Mouse (Mus musculus) CH12.LX (cell line): ENCODE results near the gene Spred2. TPM values are rescaled to one million over a fixed set of nuclear protein-coding genes. Genes with fewer than 3 reads are reported as not detected.

Experiments used
- DNase-seq: peaks from one replicate; pipeline ENCODE4 v3.0.0-alpha.2; 2013; ENCODE audit errors: extremely low read depth
- H3K27ac ChIP-seq: 2 replicates; pipeline ENCODE4 v1.5.1; 2012; ENCODE audit warnings: low read depth, mild to moderate bottlenecking, control low read depth, moderate library complexity; ENCODE audit not compliant: insufficient read depth
- H3K27me3 ChIP-seq: replicated peaks from 2 replicates; pipeline ENCODE3; 2012; ENCODE audit warnings: inconsistent platforms
- H3K36me3 ChIP-seq, 2 experiments: replicated peaks in 1 of 2; 2 replicates each; pipeline versions ENCODE3 to v1.6.1; 2012; ENCODE audit warnings: inconsistent platforms in 1 of 2, low read length in 1 of 2, mild to moderate bottlenecking in 1 of 2, mixed read lengths in 1 of 2, moderate library complexity in 1 of 2; ENCODE audit not compliant: control insufficient read depth in 1 of 2, insufficient read depth in 1 of 2
- H3K4me1 ChIP-seq, 2 experiments: 2 replicates each; pipeline ENCODE4 v1.6.1; 2012; ENCODE audit warnings: inconsistent platforms in 1 of 2, moderate library complexity in 1 of 2; ENCODE audit not compliant: insufficient read depth in 2 of 2, control insufficient read depth in 1 of 2
- H3K4me2 ChIP-seq: 2 replicates; pipeline ENCODE4 v1.6.1; 2012; ENCODE audit warnings: low read depth, mild to moderate bottlenecking, control low read depth; ENCODE audit not compliant: poor library complexity, insufficient read depth, severe bottlenecking
- H3K4me3 ChIP-seq, 3 experiments: fragments of 150-350 bp in 1 of 3; sonication (generic) in 1 of 3; replicated peaks in 1 of 3; 2 replicates each; pipeline versions ENCODE3 to v1.5.1; 2011 to 2012; ENCODE audit warnings: low read depth in 2 of 3, low read length in 2 of 3, mild to moderate bottlenecking in 2 of 3, moderate library complexity in 2 of 3, control low read depth in 1 of 3, improper control_type of control experiment in 1 of 3, inconsistent platforms in 1 of 3, mixed read lengths in 1 of 3; ENCODE audit not compliant: poor library complexity in 1 of 3
- H3K79me2 ChIP-seq: replicated peaks from 2 replicates; pipeline ENCODE4 v1.6.1; 2012; ENCODE audit warnings: mild to moderate bottlenecking, moderate library complexity; ENCODE audit not compliant: control insufficient read depth, poor library complexity, insufficient read depth, severe bottlenecking; ENCODE audit errors: extremely low read depth
- H3K9ac ChIP-seq: 2 replicates; pipeline ENCODE4 v1.6.1; 2012; ENCODE audit warnings: low read depth, mild to moderate bottlenecking, control low read depth, moderate library complexity; ENCODE audit not compliant: insufficient read depth
- H3K9me3 ChIP-seq: replicated peaks from 2 replicates; pipeline ENCODE3; 2012; ENCODE audit warnings: low read length, inconsistent platforms, mixed read lengths
- BHLHE40 ChIP-seq: IDR thresholded peaks from 2 replicates; pipeline ENCODE4 v1.6.1; 2011; ENCODE audit warnings: mild to moderate bottlenecking, low read depth, low read length, improper control_type of control experiment
- CHD1 ChIP-seq: IDR thresholded peaks from 2 replicates; pipeline ENCODE4 v1.6.1; 2012; ENCODE audit warnings: low read depth, low read length, improper control_type of control experiment, inconsistent platforms
- CHD2 ChIP-seq: IDR thresholded peaks from 2 replicates; pipeline ENCODE4 v1.6.1; 2011; ENCODE audit warnings: low read length, improper control_type of control experiment
- CTCF ChIP-seq, 2 experiments: IDR thresholded peaks in 1 of 2; conservative IDR thresholded peaks in 1 of 2; 2 replicates each; pipeline ENCODE4 v1.5.1; 2011 to 2012; ENCODE audit warnings: low read depth in 2 of 2, low read length in 2 of 2, improper control_type of control experiment in 1 of 2, inconsistent platforms in 1 of 2, mild to moderate bottlenecking in 1 of 2, moderate library complexity in 1 of 2
- ELF1 ChIP-seq: IDR thresholded peaks from 2 replicates; pipeline ENCODE4 v1.6.1; 2014; ENCODE audit warnings: low read depth, mild to moderate bottlenecking, inconsistent platforms, low read length, improper control_type of control experiment
- EP300 ChIP-seq: IDR thresholded peaks from 2 replicates; pipeline ENCODE4 v1.6.1; 2011; ENCODE audit warnings: low read length, improper control_type of control experiment
- ETS1 ChIP-seq: conservative IDR thresholded peaks from 2 replicates; pipeline ENCODE4 v1.6.1; 2012; ENCODE audit warnings: low read depth, mild to moderate bottlenecking, inconsistent platforms, low read length, improper control_type of control experiment, moderate library complexity
- HCFC1 ChIP-seq: IDR thresholded peaks from 2 replicates; pipeline ENCODE4 v1.6.1; 2012; ENCODE audit warnings: low read depth, mild to moderate bottlenecking, inconsistent platforms, low read length, improper control_type of control experiment
- IRF4 ChIP-seq: IDR thresholded peaks from 2 replicates; pipeline ENCODE4 v1.6.1; 2014; ENCODE audit warnings: low read depth, mild to moderate bottlenecking, inconsistent platforms, low read length, improper control_type of control experiment
- JUN ChIP-seq: IDR thresholded peaks from 2 replicates; pipeline ENCODE4 v1.6.1; 2011; ENCODE audit warnings: low read depth, mild to moderate bottlenecking, low read length, improper control_type of control experiment, moderate library complexity; ENCODE audit not compliant: insufficient read depth
- KAT2A ChIP-seq: IDR thresholded peaks from 2 replicates; pipeline ENCODE4 v1.6.1; 2012; ENCODE audit warnings: low read length, improper control_type of control experiment, inconsistent platforms; ENCODE audit not compliant: insufficient replicate concordance
- MAX ChIP-seq: IDR thresholded peaks from 2 replicates; pipeline ENCODE4 v1.6.1; 2011; ENCODE audit warnings: low read length, improper control_type of control experiment
- MAZ ChIP-seq: IDR thresholded peaks from 2 replicates; pipeline ENCODE4 v1.6.1; 2012; ENCODE audit warnings: low read depth, mild to moderate bottlenecking, inconsistent platforms, low read length, improper control_type of control experiment, moderate library complexity
- MEF2A ChIP-seq: IDR thresholded peaks from 2 replicates; pipeline ENCODE4 v1.6.1; 2014; ENCODE audit warnings: low read depth, mild to moderate bottlenecking, inconsistent platforms, low read length, improper control_type of control experiment, borderline replicate concordance
- MXI1 ChIP-seq: IDR thresholded peaks from 2 replicates; pipeline ENCODE4 v1.6.1; 2011; ENCODE audit warnings: mild to moderate bottlenecking, low read depth, low read length, improper control_type of control experiment
- NELFE ChIP-seq: IDR thresholded peaks from 2 replicates; pipeline ENCODE4 v1.6.1; 2011; ENCODE audit warnings: low read depth, low read length, improper control_type of control experiment
- NRF1 ChIP-seq: IDR thresholded peaks from 2 replicates; pipeline ENCODE4 v1.6.1; 2014; ENCODE audit warnings: low read depth, mild to moderate bottlenecking, inconsistent platforms, low read length, improper control_type of control experiment, moderate library complexity
- PAX5 ChIP-seq: IDR thresholded peaks from 2 replicates; pipeline ENCODE4 v1.6.1; 2012; ENCODE audit warnings: low read length, inconsistent platforms, mixed read lengths
- POLR2A ChIP-seq: IDR thresholded peaks from 2 replicates; pipeline ENCODE4 v1.6.1; 2011; ENCODE audit warnings: low read depth, mild to moderate bottlenecking, improper control_type of control experiment, low read length
- POLR2AphosphoS2 ChIP-seq: IDR thresholded peaks from 2 replicates; pipeline ENCODE4 v1.6.1; 2011; ENCODE audit warnings: low read depth, low read length, improper control_type of control experiment
- RAD21 ChIP-seq: IDR thresholded peaks from 2 replicates; pipeline ENCODE4 v1.6.1; 2011; ENCODE audit warnings: low read depth, mild to moderate bottlenecking, low read length, improper control_type of control experiment, moderate library complexity
- SIN3A ChIP-seq: IDR thresholded peaks from 2 replicates; pipeline ENCODE4 v1.6.1; 2012; ENCODE audit warnings: low read length, improper control_type of control experiment, inconsistent platforms
- SMC3 ChIP-seq: IDR thresholded peaks from 2 replicates; pipeline ENCODE4 v1.6.1; 2011; ENCODE audit warnings: low read depth, low read length, improper control_type of control experiment
- TBP ChIP-seq: conservative IDR thresholded peaks from 2 replicates; pipeline ENCODE4 v1.6.1; 2011; ENCODE audit warnings: low read depth, low read length, improper control_type of control experiment
- UBTF ChIP-seq: IDR thresholded peaks from 2 replicates; pipeline ENCODE4 v1.6.1; 2012; ENCODE audit warnings: low read depth, mild to moderate bottlenecking, inconsistent platforms, low read length, improper control_type of control experiment, moderate library complexity
- USF1 ChIP-seq: IDR thresholded peaks from 2 replicates; pipeline ENCODE4 v1.6.1; 2014; ENCODE audit warnings: low read depth, mild to moderate bottlenecking, inconsistent platforms, low read length, improper control_type of control experiment
- USF2 ChIP-seq: conservative IDR thresholded peaks from 2 replicates; pipeline ENCODE4 v1.6.1; 2011; ENCODE audit warnings: low read depth, low read length, improper control_type of control experiment
- ZKSCAN1 ChIP-seq: IDR thresholded peaks from 2 replicates; pipeline ENCODE4 v1.6.1; 2012; ENCODE audit warnings: low read depth, inconsistent platforms, low read length, improper control_type of control experiment, borderline replicate concordance
- ZMIZ1 ChIP-seq: IDR thresholded peaks from 2 replicates; pipeline ENCODE4 v1.6.1; 2012; ENCODE audit warnings: low read depth, mild to moderate bottlenecking, inconsistent platforms, low read length, improper control_type of control experiment
- ZNF384 ChIP-seq: IDR thresholded peaks from 2 replicates; pipeline ENCODE4 v1.6.1; 2012; ENCODE audit warnings: low read depth, low read length, improper control_type of control experiment, inconsistent platforms
- dilution Hi-C: fragments of 300-500 bp; cut with MboI; formaldehyde crosslinking; loops from 2 replicates; pipeline ENCODE4 v1.14.3; 2020; ENCODE audit warnings: low sequenced_read_pairs; ENCODE audit not compliant: extremely low pct_unique_long_range_greater_than_20kb, extremely low pct_ligation_motif_present
- in situ Hi-C: fragments of 300-500 bp; cut with MboI; formaldehyde crosslinking; loops from 3 replicates; pipeline ENCODE4 v1.14.3; 2019; ENCODE audit warnings: low sequenced_read_pairs, low pct_ligation_motif_present, low pct_unique_long_range_greater_than_20kb, mixed read lengths
- polyA plus RNA-seq: library from polyadenylated mRNA; unstranded; fragments of >175 nt; gene quantifications from 2 replicates; pipeline ENCODE4 v1.2.1, GENCODE M21; 2012; ENCODE audit warnings: low read depth; ENCODE audit not compliant: insufficient read length
- total RNA-seq, 2 experiments: library from RNA; depleted of rRNA; stranded (reverse); fragments of 300-350 nt in 1 of 2; fragments of >200 nt in 1 of 2; gene quantifications; 2 replicates each; pipeline ENCODE4 v1.2.3; 2012 to 2014

Spred2 gene
- total and polyA plus RNA-seq, 3 experiments: 1.4 to 15.8 (median 4.2) TPM

GRCm38 (mm10) chr11:19919460-19919784, 4.8 kb upstream of the Spred2 start:
- Histone ChIP-seq H3K27ac (peak overlapping the region; percentile 53), H3K4me2 (peak overlapping the region; percentile 4), H3K36me3 (no peaks in the 10 kb centered on the region), H3K9ac (peak overlapping the region; percentile 23; the same call in 1 of the 2 replicates), H3K9me3 (peaks cover 2% of the 10 kb centered on the region), H3K79me2 (no peaks in the 10 kb centered on the region), H3K4me3 (peak overlapping the region; percentile 69 to 84 (median 76)), H3K4me1 (peaks cover 2 to 42% of the 10 kb centered on the region in 2 experiments; a peak in 3 of 4 replicates), H3K27me3 (peaks cover 2% of the 10 kb centered on the region)
- no peak for DNase-seq
- dilution Hi-C loops (no loop called here), in situ Hi-C loops (no loop called here)
- TF ChIP-seq ZNF384 (no peak), HCFC1 (peak; percentile 32), MAX (peak; percentile 37; the same call in 1 of the 2 replicates), CHD2 (peak; percentile 80)

DNA sequence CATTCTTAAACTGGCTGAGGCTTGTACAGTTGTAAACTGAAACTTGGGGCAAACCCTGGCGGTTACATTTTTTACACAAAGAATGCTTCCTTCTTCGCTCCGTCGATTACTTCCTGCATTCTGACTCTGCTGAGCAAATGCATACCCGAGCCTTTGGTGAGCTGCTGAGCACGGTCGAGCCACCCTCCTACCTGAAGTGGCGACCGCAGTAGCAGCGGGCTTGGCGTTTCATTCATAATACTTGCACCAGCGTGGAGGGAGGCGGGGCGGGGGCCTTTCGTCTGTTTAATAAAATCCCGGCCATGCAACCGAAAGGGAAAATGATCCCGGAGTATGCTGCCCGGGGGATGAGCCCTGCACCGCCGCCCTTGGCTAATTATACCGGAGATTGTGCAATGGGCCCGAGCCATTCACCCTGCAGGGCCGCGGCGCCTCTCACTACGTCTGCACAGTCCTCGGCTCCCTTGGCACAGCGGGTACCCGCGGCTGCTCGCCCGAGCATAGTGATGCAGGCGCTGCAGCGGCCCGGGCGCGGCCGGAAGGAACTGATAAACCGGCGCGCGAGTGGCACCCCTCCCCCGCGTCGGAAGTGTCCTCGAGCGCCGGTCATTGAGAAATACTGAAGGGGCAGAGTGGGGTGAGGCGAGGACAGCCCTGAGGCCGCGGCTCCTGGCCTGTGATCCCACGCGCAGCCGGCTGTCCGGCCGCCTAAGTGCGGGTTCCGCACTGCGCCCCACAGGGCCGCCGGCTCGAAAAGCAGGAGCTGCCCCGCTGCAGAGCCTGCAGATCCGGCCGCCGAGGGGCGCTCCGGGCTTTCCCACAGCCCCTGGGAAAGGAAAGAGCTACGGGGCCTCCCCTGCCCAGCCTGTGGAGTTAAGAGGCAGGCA, 4.1 kb upstream of the Spred2 start:
- DNase-seq: peak; percentile 82
- in situ Hi-C loops: loop anchor here (5.0 to 10.0 kb wide), 4 partner anchors 57 to 155 kb away; no protein-coding TSS in a partner anchor
- H3K4me3 ChIP-seq: peak overlapping the region; percentile 69 to 84 (median 76)
- H3K36me3 ChIP-seq: no peaks in the 10 kb centered on the region
- peaks cover 2% of the 10 kb centered on the region for H3K9me3 ChIP-seq
- peak overlapping the region; percentile 53 for H3K27ac ChIP-seq
- peak overlapping the region; percentile 23 for H3K9ac ChIP-seq
- H3K4me1 ChIP-seq: peaks cover 2 to 42% of the 10 kb centered on the region in 2 experiments; a peak in 3 of 4 replicates
- H3K79me2 ChIP-seq: no peaks in the 10 kb centered on the region; the same call in 1 of the 2 replicates
- H3K4me2 ChIP-seq: peak overlapping the region; percentile 4
- peaks cover 2% of the 10 kb centered on the region for H3K27me3 ChIP-seq
- dilution Hi-C loops: no loop called here
- TF ChIP-seq PAX5: no peak
- TF ChIP-seq NELFE: peak; percentile 62; the same call in 1 of the 2 replicates
- peak; percentile 83 for TF ChIP-seq TBP
- peak; percentile 89 for TF ChIP-seq UBTF
- peak; percentile 67 for TF ChIP-seq MAX
- TF ChIP-seq CHD1: no peak; the same call in 1 of the 2 replicates
- TF ChIP-seq ZMIZ1: no peak; the same call in 1 of the 2 replicates
- TF ChIP-seq SMC3: peak; percentile 91
- TF ChIP-seq ETS1: peak; percentile 53
- TF ChIP-seq JUN: no peak
- TF ChIP-seq NRF1: peak; percentile 38; the same call in 1 of the 2 replicates
- TF ChIP-seq MEF2A: peak; percentile 78
- TF ChIP-seq HCFC1: peak; percentile 43; the same call in 1 of the 2 replicates
- TF ChIP-seq EP300: peak; percentile 74
- peak; percentile 65 for TF ChIP-seq CHD2
- peak; percentile 82 for TF ChIP-seq IRF4
- peak; percentile 36 for TF ChIP-seq POLR2A
- TF ChIP-seq USF2: no peak
- peak in 1 of 2 experiments; percentile 95; a peak in 2 of 4 replicates for TF ChIP-seq CTCF (conservative IDR thresholded peaks at IDR 0.05 in 1 of 2, IDR thresholded peaks at IDR 0.05 in 1 of 2; ENCODE audit: low read depth in 2 of 2, low read length in 2 of 2)
- TF ChIP-seq ELF1: peak; percentile 77
- peak; percentile 89 for TF ChIP-seq RAD21
- no peak for TF ChIP-seq POLR2AphosphoS2
- TF ChIP-seq USF1: no peak; the same call in 1 of the 2 replicates
- peak; percentile 86 for TF ChIP-seq MXI1
- 0 out of 2 replicates have a peak, but pooled peaks have one; percentile 51 for TF ChIP-seq KAT2A
- peak; percentile 82 for TF ChIP-seq MAZ
- peak; percentile 74 for TF ChIP-seq SIN3A
- no peak for TF ChIP-seq ZKSCAN1
- peak; percentile 79 for TF ChIP-seq BHLHE40
